7 mouse cellular contexts compared by ENCODE assay signal in genomic region chr11:117317429-117318101, GRCm38 (mm10).
A peak's percentile ranks its signal among the peaks of the same experiment; 100 is the strongest.
DNase-seq lines count a peak whose midpoint lies in the region; ATAC-seq and TF ChIP-seq lines count a peak whose summit lies in the region.

No protein-coding gene starts in this region.

- peak; percentile 82 for DNase-seq in lung, embryonic 14.5 days
- no peak for DNase-seq in lung, postnatal 14 days
- peak; percentile 69 for DNase-seq in embryonic facial prominence, embryonic 10.5 days (ENCODE audit: low spot score)
- DNase-seq in liver, result peak; percentile 49
- DNase-seq in c-Kit-positive CD71-positive TER-119-positive erythroid progenitor cells, embryonic 14.5 days (ENCODE audit: low spot score), result no peak

- 0 out of 2 replicates have a peak, but pooled peaks cover 3% of the 10 kb centered on the region for H3K36me3 ChIP-seq in lung, embryonic 14.5 days (ENCODE audit: insufficient read depth)
- peaks cover 18% of the 10 kb centered on the region for H3K36me3 ChIP-seq in embryonic facial prominence, embryonic 10.5 days (replicated peaks)
- no peaks in the 10 kb centered on the region for H3K36me3 ChIP-seq in neural tube, embryonic 13.5 days

- H3K4me2 ChIP-seq in lung, embryonic 14.5 days, result peak overlapping the region; percentile 54
- peak overlapping the region; percentile 30 for H3K4me2 ChIP-seq in neural tube, embryonic 13.5 days

- H3K4me1 ChIP-seq in lung, embryonic 14.5 days (ENCODE audit: insufficient read depth), result peaks cover 70% of the 10 kb centered on the region
- H3K4me1 ChIP-seq in embryonic facial prominence, embryonic 10.5 days, result peaks cover 100% of the 10 kb centered on the region
- H3K4me1 ChIP-seq in neural tube, embryonic 13.5 days (replicated peaks), result peaks cover 80% of the 10 kb centered on the region

- H3K9me3 ChIP-seq in lung, embryonic 14.5 days (ENCODE audit: low read depth, low read length), result no peaks in the 10 kb centered on the region
- H3K9me3 ChIP-seq in embryonic facial prominence, embryonic 10.5 days, result no peaks in the 10 kb centered on the region
- no peaks in the 10 kb centered on the region for H3K9me3 ChIP-seq in neural tube, embryonic 13.5 days

- H3K27ac ChIP-seq in lung, embryonic 14.5 days (ENCODE audit: low read depth), result peak overlapping the region; percentile 90
- H3K27ac ChIP-seq in embryonic facial prominence, embryonic 10.5 days (replicated peaks), result peak overlapping the region; percentile 81
- peak overlapping the region; percentile 89 for H3K27ac ChIP-seq in neural tube, embryonic 13.5 days (replicated peaks)

- no peaks in the 10 kb centered on the region for H3K27me3 ChIP-seq in lung, embryonic 14.5 days (ENCODE audit: insufficient read depth, low read length)
- no peaks in the 10 kb centered on the region for H3K27me3 ChIP-seq in embryonic facial prominence, embryonic 10.5 days (replicated peaks; ENCODE audit: low read depth, poor library complexity, severe bottlenecking)
- H3K27me3 ChIP-seq in neural tube, embryonic 13.5 days, result no peaks in the 10 kb centered on the region

- ATAC-seq in lung, embryonic 14.5 days (ENCODE audit: insufficient read depth), result peak; percentile 39; the same call in 1 of the 2 replicates
- ATAC-seq in granulocyte monocyte progenitor cell, adult 5-6 weeks (replicated peaks; ENCODE audit: poor library complexity, severe bottlenecking), result 0 out of 2 replicates have a peak, but pooled peaks have one; percentile 9
- ATAC-seq in neural tube, embryonic 13.5 days (ENCODE audit: low read depth), result 0 out of 2 replicates have a peak, but pooled peaks have one; percentile 8

- peak; percentile 2; the same call in 1 of the 2 replicates for TF ChIP-seq CTCF in lung, embryonic 14.5 days (IDR thresholded peaks at IDR 0.05; ENCODE audit: low read depth)

- WGBS in lung, embryonic 14.5 days, result 17% methylated on average over 19 of the region's 20 CpGs
- 17% methylated on average over 20 of the region's 20 CpGs for WGBS in embryonic facial prominence, embryonic 10.5 days
- WGBS in neural tube, embryonic 13.5 days, result 8% methylated on average over 20 of the region's 20 CpGs

- peak overlapping the region; percentile 10 for H3K9ac ChIP-seq in lung, embryonic 14.5 days
- H3K9ac ChIP-seq in neural tube, embryonic 13.5 days, result peak overlapping the region; percentile 56

- peak overlapping the region; percentile 0; the same call in 1 of the 2 replicates for H3K4me3 ChIP-seq in lung, embryonic 14.5 days (ENCODE audit: low read depth, low read length)
- peak overlapping the region; percentile 38 for H3K4me3 ChIP-seq in embryonic facial prominence, embryonic 10.5 days
- no peak overlapping the region for H3K4me3 ChIP-seq in neural tube, embryonic 13.5 days

Comparison
In these comparisons a context has a peak if more than half of its experiments do, and no peak if none do; other contexts are left out.
1. DNase-seq: peak in lung, embryonic 14.5 days (single experiment), embryonic facial prominence, embryonic 10.5 days (single experiment) and liver (single experiment); none in lung, postnatal 14 days (single experiment) and c-Kit-positive CD71-positive TER-119-positive erythroid progenitor cells, embryonic 14.5 days (single experiment).
2. Peak in every context shown above with its lines, with median percentiles within 50 percentile points of each other: ATAC-seq and H3K27ac ChIP-seq.